Mouse (Mus musculus): ENCODE results near the gene Cdk19. TPM values are rescaled to one million over a fixed set of nuclear protein-coding genes. Genes with fewer than 3 reads are reported as not detected.

The Cdk19 gene
- polyA plus RNA-seq, 1 experiment from 2014 or later = 9.6 TPM

DNA sequence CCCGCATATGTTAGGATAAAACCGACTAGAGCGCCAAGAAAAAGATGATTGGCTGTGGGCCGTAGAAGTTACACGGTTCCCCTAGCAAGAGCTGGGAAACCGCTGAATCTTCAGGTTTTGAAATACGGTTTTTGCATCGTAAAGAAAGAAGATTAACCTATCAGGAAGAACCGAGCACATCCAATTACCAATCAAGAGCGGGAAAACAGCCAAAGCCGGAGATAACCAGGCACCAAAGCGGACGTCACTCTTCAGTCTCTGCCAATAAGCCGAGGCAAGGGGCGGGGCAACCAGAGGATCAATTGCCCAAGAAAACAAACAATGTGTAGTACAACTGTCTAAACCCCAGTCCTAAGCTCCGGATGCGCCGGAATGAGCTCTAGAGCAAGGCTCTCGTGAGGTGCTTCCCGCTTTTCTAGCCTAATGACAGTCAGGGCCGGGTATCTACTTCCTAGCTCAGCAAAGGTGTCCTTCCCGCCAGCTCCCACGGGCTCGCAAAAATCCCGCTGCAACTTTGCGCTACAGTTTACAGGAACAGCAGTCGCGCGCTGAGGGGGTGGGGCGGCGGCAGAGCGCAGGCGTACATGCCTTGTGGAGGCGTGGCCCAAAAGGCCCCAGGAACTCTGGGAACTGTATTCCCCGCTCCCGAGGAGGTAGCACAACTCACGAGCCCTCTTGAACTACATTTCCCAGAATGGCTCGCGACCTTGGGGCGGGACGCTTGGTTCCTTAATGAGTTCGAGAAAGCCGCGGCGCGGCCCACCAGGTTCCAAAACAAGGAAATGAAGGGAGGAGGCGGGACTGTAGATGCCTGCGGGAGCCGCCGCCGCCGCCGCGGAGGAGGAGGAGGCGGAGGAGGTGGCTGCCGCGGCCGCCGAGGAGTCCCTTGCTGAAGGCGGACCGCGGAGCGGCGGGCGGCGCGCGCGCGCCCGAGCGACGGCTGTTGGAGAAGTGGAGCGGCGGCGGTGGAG, 9.5 kb downstream of the Cdk19 start:
- WGBS = under 1% methylated on average over 72 of the region's 76 CpGs
- peak; percentile 99 for ATAC-seq
- Histone ChIP-seq H3K27me3 (replicated peaks; ENCODE audit: control insufficient read depth, insufficient read depth, low read length) (no peaks in the 10 kb centered on the region), H3K4me3 (ENCODE audit: low read length) (peak overlapping the region; percentile 94), H3K9me3 (ENCODE audit: control insufficient read depth, low read length) (no peaks in the 10 kb centered on the region), H3K36me3 (ENCODE audit: control insufficient read depth, insufficient read depth, low read length) (no peaks in the 10 kb centered on the region), H3K4me1 (ENCODE audit: control insufficient read depth, insufficient read depth, low read depth, low read length) (peaks cover 14% of the 10 kb centered on the region), H3K9ac (ENCODE audit: low read depth, low read length) (peak overlapping the region; percentile 86), H3K27ac (ENCODE audit: low read depth, low read length) (peak overlapping the region; percentile 90), H3K4me2 (ENCODE audit: low read length) (peak overlapping the region; percentile 83)

DNA sequence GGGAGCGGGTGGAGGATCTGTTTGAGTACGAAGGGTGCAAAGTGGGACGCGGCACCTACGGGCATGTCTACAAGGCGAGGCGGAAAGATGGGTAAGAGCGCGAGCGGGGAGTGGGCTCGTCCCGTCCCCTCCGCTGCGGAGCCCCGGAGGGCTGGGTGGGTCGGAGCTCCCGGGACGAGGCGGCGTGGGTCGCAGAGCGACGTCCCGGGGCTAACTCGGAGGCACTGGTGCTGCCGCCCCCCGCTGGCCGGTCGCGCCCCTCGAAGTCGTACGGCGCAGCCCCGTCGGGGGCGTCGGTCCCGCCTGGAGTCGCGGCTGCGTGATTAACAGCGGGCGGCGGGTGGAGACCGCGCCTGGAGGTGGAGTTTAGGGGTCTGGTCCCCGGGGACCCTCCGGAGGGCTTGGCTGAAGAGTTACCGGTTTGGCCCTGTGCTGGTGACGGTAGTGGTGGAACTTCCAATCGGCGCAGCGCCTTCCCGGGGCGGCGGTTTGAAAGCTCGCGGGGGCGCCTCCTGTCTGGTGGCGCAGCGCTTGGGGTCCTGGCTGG, 10.3 kb downstream of the Cdk19 start:
- peak; percentile 45 for ATAC-seq

DNA sequence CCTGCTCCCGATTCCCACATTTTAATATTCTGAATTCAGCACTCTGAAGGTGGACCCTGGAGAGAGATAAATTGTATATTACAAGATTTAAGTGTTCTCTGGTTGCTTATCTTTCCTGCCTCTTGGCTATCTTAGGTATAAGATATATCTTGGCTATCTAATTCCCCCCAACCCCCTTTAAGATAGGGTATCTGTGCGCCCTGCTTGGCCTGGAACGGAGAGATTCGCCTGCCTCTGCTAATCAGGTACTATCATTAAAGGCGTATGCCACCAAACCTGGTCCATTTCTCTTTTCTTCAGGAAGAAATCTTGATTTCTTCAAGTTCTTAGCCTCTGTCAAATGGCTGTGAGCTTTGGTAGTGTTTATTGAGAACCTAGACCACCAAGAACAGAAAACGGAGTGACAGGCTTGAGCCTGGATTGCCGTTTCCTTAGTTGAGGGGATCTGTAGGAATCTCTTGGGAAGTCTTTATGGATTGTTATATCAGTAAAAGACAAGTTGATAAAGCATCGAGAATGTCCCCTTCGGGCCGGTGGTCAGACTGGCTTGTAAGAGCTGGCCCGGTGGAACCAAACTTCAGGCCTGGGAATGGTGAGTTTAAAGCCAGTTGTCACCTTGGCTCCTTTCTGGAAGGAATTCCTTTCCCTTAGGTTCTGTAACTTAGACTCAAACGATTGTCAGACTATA, 11.0 kb downstream of the Cdk19 start:
- Histone ChIP-seq H3K9me3 (ENCODE audit: control insufficient read depth, low read length) (no peaks in the 10 kb centered on the region), H3K4me3 (ENCODE audit: low read length) (peak overlapping the region; percentile 94), H3K4me1 (ENCODE audit: control insufficient read depth, insufficient read depth, low read depth, low read length) (peaks cover 14% of the 10 kb centered on the region), H3K9ac (ENCODE audit: low read depth, low read length) (peak overlapping the region; percentile 86), H3K27ac (ENCODE audit: low read depth, low read length) (no peak overlapping the region), H3K27me3 (replicated peaks; ENCODE audit: control insufficient read depth, insufficient read depth, low read length) (no peaks in the 10 kb centered on the region), H3K36me3 (ENCODE audit: control insufficient read depth, insufficient read depth, low read length) (no peaks in the 10 kb centered on the region), H3K4me2 (ENCODE audit: low read length) (peak overlapping the region; percentile 77)
- 51% methylated on average over 12 of the region's 12 CpGs for WGBS
- no peak for ATAC-seq

More for the DNA sequence above, 10.3 kb downstream of the Cdk19 start:
- Histone ChIP-seq H3K36me3 (ENCODE audit: control insufficient read depth, insufficient read depth, low read length) (no peaks in the 10 kb centered on the region), H3K4me2 (ENCODE audit: low read length) (peak overlapping the region; percentile 77), H3K27me3 (replicated peaks; ENCODE audit: control insufficient read depth, insufficient read depth, low read length) (no peaks in the 10 kb centered on the region), H3K9me3 (ENCODE audit: control insufficient read depth, low read length) (no peaks in the 10 kb centered on the region), H3K4me1 (ENCODE audit: control insufficient read depth, insufficient read depth, low read depth, low read length) (peaks cover 14% of the 10 kb centered on the region), H3K27ac (ENCODE audit: low read depth, low read length) (peak overlapping the region; percentile 90), H3K4me3 (ENCODE audit: low read length) (peak overlapping the region; percentile 94), H3K9ac (ENCODE audit: low read depth, low read length) (peak overlapping the region; percentile 86)
- WGBS = under 1% methylated on average over 58 of the region's 62 CpGs

DNA sequence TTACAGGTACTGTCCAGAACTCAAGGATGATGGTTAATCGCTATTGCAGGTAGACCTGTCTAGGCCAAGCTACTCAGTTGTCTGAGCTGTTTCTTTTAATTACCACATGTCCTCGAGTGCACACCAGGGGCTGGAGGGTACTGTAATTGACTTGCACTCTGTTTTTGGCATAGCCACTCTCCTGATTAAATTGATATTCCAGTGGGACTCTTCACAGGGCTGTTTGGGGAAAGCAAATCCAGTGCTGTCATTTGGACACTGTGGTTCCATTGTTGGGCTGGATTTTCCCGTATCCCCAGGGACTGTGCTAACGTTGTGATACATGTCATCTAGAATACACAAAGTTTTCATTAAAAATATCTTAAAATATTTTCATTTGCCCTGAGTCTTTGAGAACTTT, 11.8 kb downstream of the Cdk19 start:
- no peak overlapping the region for H3K27ac ChIP-seq (ENCODE audit: low read depth, low read length)
- H3K4me3 ChIP-seq (ENCODE audit: low read length) = 0 out of 2 replicates have a peak overlapping the region, but pooled peaks have one; percentile 13
- H3K9me3 ChIP-seq (ENCODE audit: control insufficient read depth, low read length) = no peaks in the 10 kb centered on the region
- H3K9ac ChIP-seq (ENCODE audit: low read depth, low read length) = no peak overlapping the region
- 36% methylated on average over 4 of the region's 4 CpGs for WGBS
- H3K4me2 ChIP-seq (ENCODE audit: low read length) = peak overlapping the region; percentile 77
- peaks cover 14% of the 10 kb centered on the region for H3K4me1 ChIP-seq (ENCODE audit: control insufficient read depth, insufficient read depth, low read depth, low read length)
- H3K36me3 ChIP-seq (ENCODE audit: control insufficient read depth, insufficient read depth, low read length) = no peaks in the 10 kb centered on the region
- H3K27me3 ChIP-seq (replicated peaks; ENCODE audit: control insufficient read depth, insufficient read depth, low read length) = no peaks in the 10 kb centered on the region
- ATAC-seq = no peak

DNA sequence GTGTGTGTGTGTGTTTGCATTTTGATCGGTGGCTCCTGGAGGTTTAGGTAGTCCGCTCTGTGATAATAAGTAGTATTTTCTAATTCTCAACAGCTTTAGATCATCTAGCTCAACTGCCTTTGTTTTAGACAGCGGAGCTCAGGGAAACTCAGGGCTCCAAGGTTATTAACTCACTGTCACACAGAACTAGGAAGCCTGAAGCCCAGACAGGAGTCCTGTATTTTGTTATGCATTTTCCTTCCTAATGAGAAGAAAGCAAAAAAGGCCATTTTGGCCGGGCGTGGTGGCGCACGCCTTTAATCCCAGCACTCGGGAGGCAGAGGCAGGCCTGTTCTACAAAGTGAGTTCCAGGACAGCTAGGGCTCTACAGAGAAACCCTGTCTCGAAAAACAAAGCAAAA, 14.7 kb downstream of the Cdk19 start:
- 81% methylated on average over 9 of the region's 9 CpGs for whole genome bisulfite sequencing
- Histone ChIP-seq H3K4me3 (ENCODE audit: low read length) (no peak overlapping the region), H3K4me1 (ENCODE audit: control insufficient read depth, insufficient read depth, low read depth, low read length) (peaks cover 10% of the 10 kb centered on the region), H3K27me3 (replicated peaks; ENCODE audit: control insufficient read depth, insufficient read depth, low read length) (no peaks in the 10 kb centered on the region), H3K9ac (ENCODE audit: low read depth, low read length) (no peak overlapping the region), H3K4me2 (ENCODE audit: low read length) (no peak overlapping the region), H3K27ac (ENCODE audit: low read depth, low read length) (no peak overlapping the region), H3K36me3 (ENCODE audit: control insufficient read depth, insufficient read depth, low read length) (no peaks in the 10 kb centered on the region), H3K9me3 (ENCODE audit: control insufficient read depth, low read length) (no peaks in the 10 kb centered on the region)
- no peak for ATAC-seq

DNA sequence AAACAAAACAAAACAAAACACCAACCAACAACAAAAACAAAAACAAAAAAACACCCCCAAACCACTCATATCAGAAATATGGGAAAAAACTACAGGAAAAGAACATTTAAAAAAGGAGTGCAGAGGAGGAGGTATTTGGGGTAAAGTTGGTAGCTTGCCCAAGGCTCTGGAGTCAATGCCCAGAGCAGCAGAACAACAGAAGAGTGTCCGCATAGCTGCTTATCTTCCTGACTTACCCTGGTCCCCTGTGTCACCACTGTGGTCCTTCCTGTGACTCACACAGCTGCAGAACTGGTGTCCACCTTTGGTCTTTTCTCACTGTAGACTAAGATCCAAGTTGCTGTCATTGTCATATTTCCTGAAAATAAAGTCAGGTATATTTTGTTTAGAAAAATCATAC, 15.2 kb downstream of the Cdk19 start:
- no peak overlapping the region for H3K9ac ChIP-seq (ENCODE audit: low read depth, low read length)
- WGBS = 74% methylated on average over 1 of the region's 1 CpGs
- H3K36me3 ChIP-seq (ENCODE audit: control insufficient read depth, insufficient read depth, low read length) = no peaks in the 10 kb centered on the region
- H3K4me3 ChIP-seq (ENCODE audit: low read length) = no peak overlapping the region
- ATAC-seq = no peak
- no peak overlapping the region for H3K27ac ChIP-seq (ENCODE audit: low read depth, low read length)
- H3K9me3 ChIP-seq (ENCODE audit: control insufficient read depth, low read length) = no peaks in the 10 kb centered on the region
- H3K4me1 ChIP-seq (ENCODE audit: control insufficient read depth, insufficient read depth, low read depth, low read length) = peaks cover 10% of the 10 kb centered on the region
- no peaks in the 10 kb centered on the region for H3K27me3 ChIP-seq (replicated peaks; ENCODE audit: control insufficient read depth, insufficient read depth, low read length)
- no peak overlapping the region for H3K4me2 ChIP-seq (ENCODE audit: low read length)

DNA sequence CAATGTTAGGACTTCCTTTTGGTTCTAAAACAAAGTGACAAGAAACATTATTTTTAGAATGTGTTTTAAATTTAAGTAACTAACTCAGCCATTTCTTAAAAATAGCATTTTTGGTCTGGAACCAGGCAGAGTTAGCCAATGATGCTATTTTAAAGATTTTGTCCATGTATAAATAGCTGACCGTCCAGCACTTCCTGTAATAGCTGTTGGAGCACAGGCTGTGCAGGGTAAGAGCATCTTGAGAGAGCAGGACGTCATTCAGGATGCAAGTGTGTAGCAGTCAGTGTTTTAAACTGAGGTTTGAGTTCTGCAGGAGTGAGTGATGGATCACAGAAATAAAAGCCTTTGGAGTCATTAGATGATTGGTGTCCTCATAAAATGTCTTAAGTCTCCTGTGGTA, 18.8 kb downstream of the Cdk19 start:
- no peak overlapping the region for H3K9ac ChIP-seq (ENCODE audit: low read depth, low read length)
- H3K4me1 ChIP-seq (ENCODE audit: control insufficient read depth, insufficient read depth, low read depth, low read length) = no peaks in the 10 kb centered on the region; the same call in 1 of the 2 replicates
- H3K4me3 ChIP-seq (ENCODE audit: low read length) = no peak overlapping the region
- no peak overlapping the region for H3K27ac ChIP-seq (ENCODE audit: low read depth, low read length)
- 77% methylated on average over 2 of the region's 2 CpGs for WGBS
- no peaks in the 10 kb centered on the region for H3K9me3 ChIP-seq (ENCODE audit: control insufficient read depth, low read length)
- ATAC-seq = no peak
- H3K27me3 ChIP-seq (replicated peaks; ENCODE audit: control insufficient read depth, insufficient read depth, low read length) = no peaks in the 10 kb centered on the region
- H3K4me2 ChIP-seq (ENCODE audit: low read length) = no peak overlapping the region
- H3K36me3 ChIP-seq (ENCODE audit: control insufficient read depth, insufficient read depth, low read length) = no peaks in the 10 kb centered on the region

DNA sequence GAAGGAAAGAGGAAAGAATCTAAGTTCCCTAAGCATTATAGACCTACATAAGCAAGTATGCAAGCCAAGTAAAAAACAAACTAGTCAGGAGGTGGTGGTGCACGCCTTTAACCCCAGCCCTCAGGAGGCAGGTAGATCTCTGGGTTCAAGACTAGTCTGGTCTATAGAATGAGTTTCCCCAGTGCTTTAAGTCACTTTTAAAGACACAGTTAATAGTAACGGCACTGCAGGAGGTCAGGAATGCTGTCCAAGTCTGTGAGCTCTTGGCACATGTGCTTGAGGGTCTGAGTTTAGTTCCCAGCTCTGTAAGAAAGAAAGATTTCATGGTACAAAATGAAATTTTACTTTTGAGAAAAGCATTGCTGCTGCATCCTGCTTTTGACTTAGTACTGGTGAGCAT, 19.8 kb downstream of the Cdk19 start:
- Histone ChIP-seq H3K4me3 (ENCODE audit: low read length) (no peak overlapping the region), H3K9ac (ENCODE audit: low read depth, low read length) (no peak overlapping the region), H3K9me3 (ENCODE audit: control insufficient read depth, low read length) (no peaks in the 10 kb centered on the region), H3K27me3 (replicated peaks; ENCODE audit: control insufficient read depth, insufficient read depth, low read length) (no peaks in the 10 kb centered on the region), H3K4me2 (ENCODE audit: low read length) (no peak overlapping the region), H3K4me1 (ENCODE audit: control insufficient read depth, insufficient read depth, low read depth, low read length) (peaks cover 2% of the 10 kb centered on the region), H3K36me3 (ENCODE audit: control insufficient read depth, insufficient read depth, low read length) (no peaks in the 10 kb centered on the region), H3K27ac (ENCODE audit: low read depth, low read length) (no peak overlapping the region)
- ATAC-seq = no peak
- whole genome bisulfite sequencing = 70% methylated on average over 2 of the region's 2 CpGs

DNA sequence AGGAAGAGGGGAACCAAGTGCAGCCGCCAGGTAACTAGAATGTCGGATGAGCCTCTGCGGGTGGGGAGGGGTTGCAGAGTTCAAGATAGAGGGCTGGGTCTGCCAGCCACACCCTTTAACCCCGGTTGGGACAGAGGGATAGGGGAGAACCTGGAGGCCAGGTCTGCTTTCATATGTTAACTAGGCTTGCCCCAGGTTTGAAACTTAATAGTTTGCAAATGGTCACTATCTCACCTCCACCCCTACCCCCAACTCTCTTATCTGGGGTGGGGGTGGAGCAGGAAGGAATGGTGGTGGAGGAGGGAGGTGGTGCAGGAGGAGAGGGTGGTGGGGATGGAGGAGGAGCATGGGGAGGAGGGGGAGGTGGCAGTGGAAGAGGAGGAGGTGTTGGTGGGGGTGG, 23.6 kb downstream of the Cdk19 start:
- H3K4me1 ChIP-seq (ENCODE audit: control insufficient read depth, insufficient read depth, low read depth, low read length) = peaks cover 6% of the 10 kb centered on the region
- H3K4me2 ChIP-seq (ENCODE audit: low read length) = no peak overlapping the region
- H3K36me3 ChIP-seq (ENCODE audit: control insufficient read depth, insufficient read depth, low read length) = no peaks in the 10 kb centered on the region
- no peak overlapping the region for H3K9ac ChIP-seq (ENCODE audit: low read depth, low read length)
- H3K27me3 ChIP-seq (replicated peaks; ENCODE audit: control insufficient read depth, insufficient read depth, low read length) = no peaks in the 10 kb centered on the region
- no peak for ATAC-seq
- 27% methylated on average over 4 of the region's 4 CpGs for WGBS
- H3K9me3 ChIP-seq (ENCODE audit: control insufficient read depth, low read length) = no peaks in the 10 kb centered on the region
- no peak overlapping the region for H3K4me3 ChIP-seq (ENCODE audit: low read length)
- no peak overlapping the region for H3K27ac ChIP-seq (ENCODE audit: low read depth, low read length)
